Mouse (Mus musculus) intestine, embryonic 16.5 days (tissue): ENCODE measurements around the gene Gm42417. TPM values are rescaled to one million over a fixed set of nuclear protein-coding genes. Genes with fewer than 3 reads are reported as not detected.
A peak's percentile ranks its signal among the peaks of the same experiment; 100 is the strongest.

Experiments used
- ATAC-seq: fragments of 200-750 bp; cut with Nextera tagmentation; 2 replicates; pipeline ENCODE4 v1.8.0; 2017; ENCODE audit warnings: moderate TSS enrichment, moderate library complexity
- H3K27ac ChIP-seq: fragments of 300-500 bp; sonication (generic); 2 replicates; pipeline ENCODE4 v1.5.1; 2014; ENCODE audit warnings: mild to moderate bottlenecking, low read length
- H3K27me3 ChIP-seq: fragments of 300-500 bp; sonication (generic); replicated peaks from 2 replicates; pipeline ENCODE4 v1.6.1; 2014; ENCODE audit warnings: low read length, control low read depth, mixed read lengths; ENCODE audit not compliant: control insufficient read depth, insufficient read depth
- H3K36me3 ChIP-seq: fragments of 300-500 bp; sonication (generic); 2 replicates; pipeline ENCODE4 v1.6.1; 2014; ENCODE audit warnings: low read length, control low read depth; ENCODE audit not compliant: control insufficient read depth, insufficient read depth
- H3K4me1 ChIP-seq: fragments of 300-500 bp; sonication (generic); 2 replicates; pipeline ENCODE4 v1.6.1; 2014; ENCODE audit warnings: low read length, control low read depth, mixed read lengths; ENCODE audit not compliant: control insufficient read depth, insufficient read depth
- H3K4me2 ChIP-seq: fragments of 300-500 bp; sonication (generic); 2 replicates; pipeline ENCODE4 v1.6.1; 2014; ENCODE audit warnings: low read depth, low read length, control low read depth
- H3K4me3 ChIP-seq: fragments of 300-500 bp; sonication (generic); 2 replicates; pipeline ENCODE4 v1.5.1; 2014; ENCODE audit warnings: mild to moderate bottlenecking, low read length
- H3K9ac ChIP-seq: fragments of 300-500 bp; sonication (generic); 2 replicates; pipeline ENCODE4 v1.6.1; 2014; ENCODE audit warnings: low read depth, low read length
- H3K9me3 ChIP-seq: fragments of 300-500 bp; sonication (generic); 2 replicates; pipeline ENCODE4 v1.6.1; 2016; ENCODE audit warnings: low read length, control low read depth; ENCODE audit not compliant: control insufficient read depth
- WGBS: fragments of 180-500 bp; shearing (Covaris S2); extraction: QIAGEN DNeasy Blood & Tissue Kit; methylation state at CpG from one replicate; pipeline ENCODE4 v1.1.7; 2014; 5-methylcytosine and 5-hydroxymethylcytosine counted together
- polyA plus RNA-seq: library from polyadenylated mRNA; unstranded; fragments of >200 nt; fragmentation: Nextera tagmentation; extraction: Ambion mirVana; gene quantifications from 2 replicates; pipeline ENCODE4 v1.2.1, GENCODE M21; 2015

Gm42417 gene
- polyA plus RNA-seq, 1 experiment from 2014 or later, result 0.37 TPM

DNA sequence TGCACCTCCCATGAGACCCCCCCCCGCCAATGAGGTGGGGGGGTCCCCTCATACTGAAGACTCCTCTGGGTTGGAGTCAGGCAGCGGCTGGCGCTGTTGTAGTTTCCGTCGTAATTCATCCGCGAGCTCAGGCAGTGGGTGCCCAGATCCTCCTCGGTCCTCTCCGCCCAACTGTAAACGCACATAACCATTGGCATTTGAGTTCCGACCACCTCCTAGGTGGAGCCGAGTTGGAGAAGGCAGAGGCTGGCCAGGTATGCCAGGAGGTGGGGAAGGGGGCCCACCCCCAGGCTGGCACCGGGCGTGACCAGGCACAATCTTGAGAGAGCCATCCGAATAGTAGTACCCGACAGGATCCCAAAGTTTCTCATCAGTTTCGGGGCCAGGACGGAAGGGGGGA, 10.3 kb upstream of the Gm42417 start:
- WGBS, result 73% methylated on average over 18 of the region's 18 CpGs
- Histone ChIP-seq H3K9ac (no peak overlapping the region), H3K9me3 (no peaks in the 10 kb centered on the region), H3K4me2 (no peak overlapping the region), H3K4me1 (peaks cover 38% of the 10 kb centered on the region), H3K27ac (no peak overlapping the region), H3K27me3 (no peaks in the 10 kb centered on the region), H3K36me3 (peaks cover 36% of the 10 kb centered on the region), H3K4me3 (no peak overlapping the region)
- no peak for ATAC-seq

DNA sequence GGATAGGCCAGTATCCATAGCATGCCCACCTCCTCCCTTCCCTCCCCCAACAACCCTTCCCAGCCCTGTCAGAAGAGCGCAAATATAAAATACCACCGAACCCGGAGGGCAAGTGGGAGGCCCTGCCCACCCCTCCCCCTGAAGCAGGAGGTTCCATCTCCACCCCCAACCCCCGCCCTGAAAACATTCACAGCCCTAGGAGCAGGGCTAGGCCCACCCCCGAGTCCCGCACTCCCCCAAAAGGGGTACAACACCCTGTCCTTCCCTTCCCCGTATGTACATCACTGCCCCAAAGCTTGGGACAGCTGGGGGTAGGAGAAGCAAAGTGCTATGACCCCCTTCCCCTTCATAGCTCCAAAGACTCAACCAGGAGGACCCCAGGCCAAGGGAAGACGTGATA, 9.5 kb upstream of the Gm42417 start:
- Histone ChIP-seq H3K27ac (peak overlapping the region; percentile 33; the same call in 1 of the 2 replicates), H3K27me3 (no peaks in the 10 kb centered on the region), H3K4me1 (peaks cover 32% of the 10 kb centered on the region), H3K9me3 (no peaks in the 10 kb centered on the region), H3K36me3 (peaks cover 32% of the 10 kb centered on the region), H3K4me2 (no peak overlapping the region), H3K4me3 (no peak overlapping the region), H3K9ac (peak overlapping the region; percentile 16; the same call in 1 of the 2 replicates)
- no peak for ATAC-seq
- WGBS, result 55% methylated on average over 8 of the region's 8 CpGs

DNA sequence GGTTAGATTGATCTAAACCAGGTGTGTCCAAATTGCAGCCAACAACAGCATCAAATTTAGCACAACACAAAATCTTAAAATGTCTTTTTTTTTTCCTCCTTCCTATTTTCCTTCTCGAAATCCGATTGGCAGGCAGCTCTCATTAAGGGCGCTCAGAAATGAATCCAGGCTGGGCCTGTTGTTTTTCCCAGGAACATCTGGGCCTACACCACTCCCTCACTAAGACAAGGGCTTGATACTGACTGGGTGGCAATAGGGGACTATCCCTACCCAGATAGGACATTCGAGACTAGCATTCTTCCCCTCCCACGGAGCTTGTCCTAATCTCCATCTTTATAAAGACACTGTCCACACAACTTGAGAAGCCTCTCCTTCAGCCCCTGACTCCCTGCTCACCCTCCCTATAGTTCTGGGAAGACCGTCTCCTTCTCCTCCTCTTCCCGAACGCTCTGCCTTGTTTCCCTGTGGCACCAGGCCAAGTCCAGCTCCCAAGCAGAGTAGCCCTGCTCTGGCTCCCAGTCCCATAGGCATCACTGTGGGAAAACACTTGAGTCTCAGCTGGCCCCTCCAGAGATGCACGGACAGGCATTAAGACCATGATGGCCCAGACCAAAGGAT, 8.9 kb upstream of the Gm42417 start:
- WGBS, result 37% methylated on average over 9 of the region's 9 CpGs
- H3K27ac ChIP-seq, result peak overlapping the region; percentile 65
- no peaks in the 10 kb centered on the region for H3K9me3 ChIP-seq
- no peak overlapping the region for H3K4me2 ChIP-seq
- H3K4me1 ChIP-seq, result peaks cover 29% of the 10 kb centered on the region
- no peak for ATAC-seq
- H3K36me3 ChIP-seq, result peaks cover 25% of the 10 kb centered on the region
- no peak overlapping the region for H3K4me3 ChIP-seq
- no peaks in the 10 kb centered on the region for H3K27me3 ChIP-seq
- 0 out of 2 replicates have a peak overlapping the region, but pooled peaks have one; percentile 21 for H3K9ac ChIP-seq

DNA sequence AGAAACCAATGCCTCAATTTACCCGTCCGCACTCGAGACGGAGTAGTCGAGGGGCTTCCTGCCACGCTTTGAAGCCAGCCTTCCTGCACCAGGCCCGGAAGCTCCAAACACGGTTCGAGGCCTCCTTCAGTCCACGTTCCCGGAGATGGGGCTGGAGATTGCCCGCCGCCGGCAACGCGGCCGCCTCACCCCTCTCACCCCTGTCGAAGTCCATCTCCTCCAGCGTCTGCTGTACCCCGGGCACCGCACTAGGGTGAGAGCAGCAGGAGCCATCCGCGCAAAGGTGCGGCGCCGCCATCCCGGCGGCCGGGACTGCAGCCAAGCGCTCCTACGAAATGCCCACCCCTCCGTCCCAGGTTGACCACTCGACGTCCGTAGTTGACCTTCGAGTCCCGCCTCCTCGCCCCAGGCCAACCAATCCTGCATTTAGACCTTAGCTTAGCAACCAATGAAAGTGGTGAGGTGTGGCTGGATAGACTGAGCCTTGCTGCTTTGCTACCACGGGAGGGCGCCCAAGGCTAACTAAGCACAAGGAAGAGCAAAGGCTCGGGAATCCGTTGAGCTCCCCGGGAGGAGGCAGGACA, 7.8 kb upstream of the Gm42417 start, which contains the start of gene Ankrd39:
TSS of gene Ankrd39 (minus strand) at position 558 of the 584 bp plus-strand sequence.
- peak within 1 kb of the TSS; percentile 65 for H3K27ac ChIP-seq
- H3K9ac ChIP-seq, result peak within 1 kb of the TSS; percentile 84
- H3K36me3 ChIP-seq, result peaks cover 16% of the 10 kb centered on the region
- peak; percentile 99 for ATAC-seq
- H3K27me3 ChIP-seq, result no peaks in the 10 kb centered on the region
- H3K4me1 ChIP-seq, result peaks cover 29% of the 10 kb centered on the region
- H3K4me3 ChIP-seq, result peak within 1 kb of the TSS; percentile 79
- peak within 1 kb of the TSS; percentile 84 for H3K4me2 ChIP-seq
- under 1% methylated on average over 43 of the region's 43 CpGs for WGBS
- no peaks in the 10 kb centered on the region for H3K9me3 ChIP-seq

DNA sequence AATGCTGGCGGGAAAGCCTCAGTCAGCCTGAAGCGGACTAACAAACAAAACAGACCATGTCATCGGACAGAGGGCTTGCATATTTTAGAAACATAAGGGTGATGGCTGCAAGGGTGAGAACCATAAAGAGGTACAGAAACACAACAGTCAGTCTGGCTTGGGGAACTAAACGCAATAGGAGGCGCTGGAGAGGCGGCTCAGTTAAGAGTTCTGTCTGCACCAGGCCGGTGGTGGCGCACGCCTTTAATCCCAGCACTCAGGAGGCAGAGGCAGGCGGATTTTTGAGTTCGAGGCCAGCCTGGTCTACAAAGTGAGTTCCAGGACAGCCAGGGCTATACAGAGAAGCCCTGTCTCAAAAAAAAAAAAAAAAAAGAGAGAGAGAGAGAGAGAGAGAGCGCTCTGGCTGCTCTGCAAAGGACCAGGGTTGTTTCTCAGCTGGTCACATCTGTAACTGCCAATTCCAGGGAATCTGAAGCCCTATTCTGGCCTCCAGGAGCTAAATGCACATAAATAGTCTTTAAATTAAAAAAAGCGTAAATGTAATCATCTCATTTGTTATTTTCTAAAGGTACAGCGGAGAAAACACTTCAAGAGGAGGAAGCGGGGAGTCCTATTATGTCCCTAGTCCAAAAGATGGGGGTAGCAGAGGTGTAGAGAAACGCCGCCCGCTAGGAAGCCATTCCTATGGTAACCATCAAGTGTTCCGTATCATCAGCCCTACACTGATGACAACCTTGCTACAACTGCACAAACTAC, 6.8 kb upstream of the Gm42417 start:
- ATAC-seq, result no peak
- Histone ChIP-seq H3K9ac (peak overlapping the region; percentile 84), H3K9me3 (no peaks in the 10 kb centered on the region), H3K4me2 (peak overlapping the region; percentile 84), H3K36me3 (peaks cover 22% of the 10 kb centered on the region), H3K27ac (no peak overlapping the region), H3K4me1 (peaks cover 29% of the 10 kb centered on the region), H3K4me3 (peak overlapping the region; percentile 79), H3K27me3 (no peaks in the 10 kb centered on the region)
- 64% methylated on average over 19 of the region's 19 CpGs for WGBS

DNA sequence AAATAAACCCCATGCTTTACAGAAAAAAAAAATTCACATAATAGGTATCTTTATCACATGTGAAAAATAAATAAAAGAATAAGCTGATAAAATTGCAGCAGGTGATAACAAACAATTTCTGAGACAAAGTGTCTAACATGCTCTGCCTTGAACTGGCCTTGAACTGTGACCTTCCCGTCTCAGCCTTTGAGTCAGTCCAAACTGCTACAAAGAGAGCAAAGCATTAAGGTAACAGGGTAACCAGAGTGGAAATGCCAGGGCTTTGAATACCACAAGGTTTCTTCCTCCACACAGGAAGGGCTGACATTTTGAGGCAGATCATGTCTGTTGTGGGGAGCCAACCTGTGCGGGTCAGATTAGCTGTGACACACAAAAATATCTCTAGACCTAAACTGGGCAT, 6.2 kb upstream of the Gm42417 start:
- Histone ChIP-seq H3K4me3 (no peak overlapping the region), H3K4me1 (peaks cover 29% of the 10 kb centered on the region), H3K36me3 (peaks cover 22% of the 10 kb centered on the region), H3K27ac (no peak overlapping the region), H3K27me3 (no peaks in the 10 kb centered on the region), H3K4me2 (no peak overlapping the region), H3K9me3 (no peaks in the 10 kb centered on the region), H3K9ac (0 out of 2 replicates have a peak overlapping the region, but pooled peaks have one; percentile 3)
- ATAC-seq, result no peak
- WGBS, result 70% methylated on average over 2 of the region's 2 CpGs

DNA sequence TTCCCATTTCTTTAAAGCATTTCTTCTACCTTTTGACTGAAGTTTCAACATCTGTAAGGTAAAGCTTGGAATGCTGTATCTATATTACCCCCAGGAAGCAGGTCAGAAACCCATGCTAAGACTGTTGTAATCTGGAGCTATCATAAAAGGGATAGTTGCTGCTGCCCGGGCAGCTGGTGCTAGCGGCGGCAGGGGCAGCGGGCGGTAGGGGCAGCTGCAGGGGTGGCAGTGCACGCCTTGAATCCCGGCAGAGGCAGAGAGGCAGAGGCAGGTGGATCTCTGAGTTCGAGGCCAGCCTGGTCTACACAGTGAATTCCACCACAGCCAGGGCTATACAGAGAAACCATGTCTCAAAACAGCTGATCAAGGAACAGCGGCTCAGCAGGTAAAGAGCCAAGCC, 3.7 kb upstream of the Gm42417 start:
- no peak overlapping the region for H3K9ac ChIP-seq
- 95% methylated on average over 9 of the region's 9 CpGs for WGBS

DNA sequence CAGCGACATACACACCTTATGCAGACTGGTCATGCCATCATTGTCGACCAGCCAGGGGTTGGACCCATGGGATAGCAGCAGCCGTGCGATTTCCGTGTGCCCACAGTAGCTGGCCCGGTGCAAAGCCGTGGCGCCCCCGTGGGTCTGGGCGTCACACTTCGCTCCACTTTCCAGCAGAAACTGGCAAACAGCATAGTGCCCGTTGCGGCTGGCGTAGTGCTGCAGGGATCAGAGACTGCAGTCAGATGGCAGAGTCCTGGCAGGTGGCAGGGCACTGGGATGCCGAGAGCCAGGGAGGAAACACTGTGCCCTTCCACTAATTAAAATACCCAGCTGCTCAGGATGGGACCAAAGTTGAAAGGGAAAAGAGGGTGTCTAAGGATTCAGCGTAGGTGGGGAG, 2.6 kb upstream of the Gm42417 start:
- peaks cover 16% of the 10 kb centered on the region for H3K36me3 ChIP-seq
- H3K9me3 ChIP-seq, result no peaks in the 10 kb centered on the region
- H3K9ac ChIP-seq, result no peak overlapping the region
- no peak overlapping the region for H3K27ac ChIP-seq
- no peaks in the 10 kb centered on the region for H3K27me3 ChIP-seq
- no peak overlapping the region for H3K4me2 ChIP-seq
- no peak for ATAC-seq
- H3K4me1 ChIP-seq, result peaks cover 11% of the 10 kb centered on the region
- no peak overlapping the region for H3K4me3 ChIP-seq
- 97% methylated on average over 16 of the region's 16 CpGs for WGBS

More for the DNA sequence above, 3.7 kb upstream of the Gm42417 start:
- Histone ChIP-seq H3K27ac (no peak overlapping the region), H3K9me3 (no peaks in the 10 kb centered on the region), H3K27me3 (no peaks in the 10 kb centered on the region), H3K4me3 (no peak overlapping the region), H3K36me3 (peaks cover 16% of the 10 kb centered on the region), H3K4me2 (no peak overlapping the region), H3K4me1 (peaks cover 16% of the 10 kb centered on the region)
- no peak for ATAC-seq

DNA sequence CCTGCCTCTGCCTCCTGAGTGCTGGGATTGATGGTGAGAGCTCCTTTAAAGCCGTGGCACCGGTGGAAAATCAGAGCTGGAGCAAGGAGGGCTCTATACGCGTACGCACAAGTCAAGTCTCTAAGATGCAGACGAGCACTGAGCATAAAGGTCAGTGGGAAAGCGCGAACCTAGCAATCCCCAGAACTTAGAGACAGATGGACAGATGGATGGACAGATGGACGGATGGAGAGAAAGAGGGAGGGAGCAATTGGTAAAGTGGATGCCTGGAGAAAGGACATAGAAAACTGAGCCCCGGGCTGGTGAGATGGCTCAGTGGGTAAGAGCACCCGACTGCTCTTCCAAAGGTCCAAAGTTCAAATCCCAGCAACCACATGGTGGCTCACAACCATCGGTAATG, 1.6 kb upstream of the Gm42417 start:
- Histone ChIP-seq H3K36me3 (peaks cover 16% of the 10 kb centered on the region), H3K4me2 (no peak overlapping the region), H3K9ac (no peak overlapping the region), H3K27me3 (no peaks in the 10 kb centered on the region), H3K4me1 (peaks cover 4% of the 10 kb centered on the region; the same call in 1 of the 2 replicates), H3K27ac (no peak overlapping the region), H3K9me3 (no peaks in the 10 kb centered on the region), H3K4me3 (no peak overlapping the region)
- WGBS, result 91% methylated on average over 12 of the region's 12 CpGs
- no peak for ATAC-seq
